Mouse (Mus musculus): ENCODE data around the gene Ddx52. TPM values are rescaled to one million over a fixed set of nuclear protein-coding genes. Genes with fewer than 3 reads are reported as not detected.

The Ddx52 gene
- polyA plus RNA-seq (2016; fragmentation: Nextera tagmentation; extraction: Ambion mirVana): 32.9 and 38.4 TPM in 2 replicates

DNA sequence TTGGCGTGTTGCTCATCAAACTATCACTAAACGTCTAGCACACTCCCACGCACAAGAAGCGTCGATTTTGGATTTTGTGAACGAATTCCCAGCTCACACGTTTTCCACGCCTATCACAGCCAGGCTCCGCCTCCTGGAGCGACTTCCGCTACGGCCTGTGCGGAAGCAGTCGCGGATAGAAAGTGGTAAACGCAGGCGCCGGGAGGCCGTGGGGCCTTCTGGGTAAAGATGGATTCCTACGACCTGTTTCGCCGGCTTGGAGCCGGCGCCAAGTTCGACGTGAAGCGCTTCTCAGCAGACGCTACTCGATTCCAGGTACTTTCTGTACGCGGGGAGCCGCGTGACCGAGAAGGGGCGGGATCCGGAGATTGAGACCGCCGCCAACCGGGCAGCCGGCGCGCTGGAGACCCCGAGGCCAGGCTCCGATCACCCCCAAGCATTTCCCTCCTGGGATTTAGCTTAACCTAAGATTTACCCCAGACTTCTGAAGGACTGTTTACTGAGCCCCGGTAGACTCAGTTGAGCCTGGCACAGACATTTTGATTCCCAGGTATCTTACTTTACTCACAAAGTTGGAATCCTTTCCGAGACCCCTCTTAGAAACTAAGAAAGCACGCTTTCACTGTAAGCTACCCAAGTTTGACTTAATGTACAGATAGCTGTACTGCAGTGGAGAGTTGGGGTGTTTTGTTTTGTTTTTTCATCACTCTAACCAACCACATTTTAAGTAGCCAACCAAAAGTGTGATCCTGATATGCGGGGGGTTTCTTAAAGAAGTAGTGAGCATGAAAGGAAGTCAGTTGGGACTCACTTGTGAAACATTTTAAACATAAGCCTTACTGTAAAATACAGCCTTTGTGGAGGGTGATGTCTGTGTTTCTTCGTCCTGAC, at the start of gene Ddx52:
TSS of gene Ddx52 (plus strand) at position 113 of the 891 bp plus-strand sequence.
- H3K4me2 ChIP-seq (replicated peaks): peak within 1 kb of the TSS; percentile 75
- H3K9me3 ChIP-seq: no peaks in the 10 kb centered on the region
- WGBS: 1% methylated on average over 49 of the region's 49 CpGs
- peak within 1 kb of the TSS; percentile 85 for H3K4me3 ChIP-seq
- H3K9ac ChIP-seq: peak within 1 kb of the TSS; percentile 83
- peak; percentile 79 for ATAC-seq (ENCODE audit: low FRiP score, low read depth)
- H3K27ac ChIP-seq: no peak within 1 kb of the TSS
- H3K36me3 ChIP-seq: peaks cover 36% of the 10 kb centered on the region
- H3K27me3 ChIP-seq (replicated peaks): no peaks in the 10 kb centered on the region; the same call in 1 of the 2 replicates
- H3K4me1 ChIP-seq: peaks cover 4% of the 10 kb centered on the region

DNA sequence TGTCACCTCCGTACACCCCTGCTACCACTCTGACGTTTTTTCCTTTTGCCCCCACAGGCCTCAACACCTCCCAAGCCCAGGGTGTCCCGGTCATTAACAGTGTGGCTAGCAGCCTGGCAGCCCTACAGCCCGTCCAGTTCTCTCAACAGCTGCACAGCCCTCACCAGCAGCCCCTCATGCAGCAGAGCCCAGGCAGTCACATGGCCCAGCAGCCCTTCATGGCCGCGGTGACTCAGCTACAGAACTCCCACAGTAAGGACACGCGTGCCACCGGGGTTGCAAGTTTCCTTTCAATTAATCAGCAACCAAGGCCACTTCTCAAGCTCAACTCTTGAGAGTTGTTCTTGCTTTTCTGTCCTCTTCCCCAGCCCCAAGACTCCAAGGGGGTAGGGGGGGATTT, 48.5 kb upstream of the Ddx52 start:
- Histone ChIP-seq H3K36me3 (no peaks in the 10 kb centered on the region), H3K9me3 (no peaks in the 10 kb centered on the region), H3K27me3 (replicated peaks) (no peaks in the 10 kb centered on the region), H3K4me3 (no peak overlapping the region), H3K4me1 (no peaks in the 10 kb centered on the region), H3K9ac (no peak overlapping the region), H3K27ac (no peak overlapping the region), H3K4me2 (replicated peaks) (no peak overlapping the region)
- 83% methylated on average over 9 of the region's 9 CpGs for WGBS
- no peak for ATAC-seq (ENCODE audit: low FRiP score, low read depth)

DNA sequence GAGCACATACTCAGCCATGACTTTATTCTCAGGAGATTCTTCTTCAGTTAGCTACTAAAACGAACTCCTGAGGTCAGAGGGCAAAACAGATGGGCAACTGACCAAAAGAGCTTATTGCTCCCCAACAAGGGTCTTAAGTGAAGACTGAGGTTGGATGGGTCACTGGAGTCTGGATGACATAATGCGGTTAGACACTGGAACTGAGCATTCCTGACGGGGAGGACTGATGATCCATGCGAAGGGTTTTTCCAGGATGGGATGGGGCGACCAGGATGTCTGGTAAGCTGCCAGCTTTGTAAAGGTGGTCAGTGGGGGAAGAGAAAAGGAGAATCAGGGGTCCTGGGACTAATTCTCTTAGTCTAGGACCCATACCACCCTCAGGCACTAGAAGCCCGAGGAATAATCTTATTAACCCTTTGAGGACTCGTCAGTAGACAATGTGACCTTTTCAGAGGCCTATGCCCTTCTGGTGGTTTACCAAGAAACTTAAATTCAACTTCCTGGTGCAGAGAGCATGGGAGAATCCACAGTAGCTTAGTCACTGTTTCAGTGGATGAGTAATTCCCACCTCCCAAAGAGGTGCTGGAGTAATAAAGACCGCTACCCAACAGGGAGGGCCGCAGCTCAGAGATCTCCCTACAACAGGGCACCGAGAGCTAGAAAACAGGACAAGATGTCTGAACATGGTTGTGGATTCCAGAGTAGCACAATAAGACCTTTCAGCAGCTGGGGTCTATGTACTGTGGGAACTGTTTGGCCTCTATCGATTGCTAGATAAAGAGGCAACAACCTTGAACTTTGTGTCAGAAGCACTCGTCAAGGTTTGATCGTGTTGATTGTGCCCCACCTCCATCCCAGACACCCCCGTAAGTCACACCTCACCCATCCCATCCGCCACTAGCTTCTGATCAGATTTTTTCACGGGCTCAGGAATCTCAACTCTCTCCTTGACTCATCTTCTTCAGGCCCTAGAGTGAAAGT, 45.1 kb upstream of the Ddx52 start:
- Histone ChIP-seq H3K27ac (no peak overlapping the region), H3K4me2 (replicated peaks) (no peak overlapping the region), H3K9ac (no peak overlapping the region), H3K4me1 (no peaks in the 10 kb centered on the region), H3K4me3 (no peak overlapping the region), H3K36me3 (no peaks in the 10 kb centered on the region), H3K9me3 (no peaks in the 10 kb centered on the region), H3K27me3 (replicated peaks) (no peaks in the 10 kb centered on the region)
- no peak for ATAC-seq (ENCODE audit: low FRiP score, low read depth)
- 89% methylated on average over 16 of the region's 16 CpGs for WGBS

DNA sequence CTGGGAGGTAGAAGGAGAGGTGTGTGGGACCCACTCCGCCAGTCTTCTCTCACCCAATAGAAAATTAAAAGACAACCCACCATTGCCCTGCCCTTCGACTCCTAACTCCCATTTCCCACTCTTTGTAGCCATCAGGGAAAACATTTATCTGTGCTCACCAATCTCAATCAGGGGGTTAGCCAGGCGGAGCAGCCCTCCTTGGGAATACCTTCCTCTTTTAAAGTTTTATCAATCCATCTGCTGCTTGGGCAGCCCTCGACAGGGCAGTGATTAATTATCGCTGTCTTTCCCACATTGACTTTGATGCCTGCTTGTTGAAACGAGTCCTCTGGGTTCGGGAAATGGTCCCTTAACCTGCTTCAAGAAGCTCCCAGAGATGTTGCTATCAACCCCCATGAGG, 44.3 kb upstream of the Ddx52 start:
- Histone ChIP-seq H3K4me2 (replicated peaks) (no peak overlapping the region), H3K9ac (no peak overlapping the region), H3K36me3 (no peaks in the 10 kb centered on the region), H3K27me3 (replicated peaks) (no peaks in the 10 kb centered on the region), H3K4me1 (no peaks in the 10 kb centered on the region), H3K27ac (no peak overlapping the region), H3K9me3 (no peaks in the 10 kb centered on the region), H3K4me3 (no peak overlapping the region)
- 78% methylated on average over 7 of the region's 7 CpGs for WGBS
- no peak for ATAC-seq (ENCODE audit: low FRiP score, low read depth)

DNA sequence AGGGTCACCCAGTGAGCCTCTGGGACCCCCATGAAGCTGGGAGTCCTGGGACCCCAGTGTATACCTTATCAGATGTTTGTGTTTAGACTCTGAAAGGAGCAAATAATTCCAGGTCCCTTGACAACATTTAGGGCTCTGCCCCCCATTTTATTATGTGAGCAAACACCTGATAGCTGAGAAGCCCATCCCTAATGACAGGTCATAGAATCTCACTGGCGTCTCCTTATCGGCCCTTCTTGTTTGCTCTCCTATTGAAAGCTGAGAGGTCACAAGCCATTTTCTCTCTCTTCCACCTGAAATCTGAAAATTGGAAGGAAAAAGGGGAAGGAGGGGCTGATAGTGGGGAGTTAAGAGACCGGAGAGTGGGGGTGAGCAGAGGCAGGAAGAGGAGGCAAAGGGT, 39.0 kb upstream of the Ddx52 start:
- WGBS: 84% methylated on average over 3 of the region's 3 CpGs
- Histone ChIP-seq H3K4me3 (no peak overlapping the region), H3K9ac (no peak overlapping the region), H3K36me3 (no peaks in the 10 kb centered on the region), H3K27me3 (replicated peaks) (no peaks in the 10 kb centered on the region), H3K27ac (no peak overlapping the region), H3K9me3 (no peaks in the 10 kb centered on the region), H3K4me2 (replicated peaks) (no peak overlapping the region), H3K4me1 (no peaks in the 10 kb centered on the region)
- no peak for ATAC-seq (ENCODE audit: low FRiP score, low read depth)

DNA sequence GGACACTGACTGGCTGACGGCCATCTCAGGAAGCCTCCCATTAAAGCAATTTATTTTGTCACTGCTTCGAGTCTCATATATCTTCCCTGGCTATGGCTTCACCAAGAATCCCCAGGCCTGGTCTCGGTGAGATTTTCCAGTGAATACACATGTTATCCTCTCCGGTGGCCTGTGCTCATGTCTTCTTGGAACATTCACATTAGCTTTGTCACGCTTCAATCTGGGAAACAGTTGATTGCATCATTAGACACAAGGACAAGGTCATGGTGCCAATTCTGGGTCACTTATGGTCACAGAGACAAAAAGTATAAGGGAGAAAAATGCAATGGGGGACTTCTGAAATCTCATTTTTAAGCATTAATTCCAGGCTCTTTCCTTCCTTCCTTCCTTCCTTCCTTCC, 36.1 kb upstream of the Ddx52 start:
- H3K27ac ChIP-seq: no peak overlapping the region
- H3K4me3 ChIP-seq: no peak overlapping the region
- H3K9ac ChIP-seq: no peak overlapping the region
- no peak overlapping the region for H3K4me2 ChIP-seq (replicated peaks)
- no peaks in the 10 kb centered on the region for H3K9me3 ChIP-seq
- no peaks in the 10 kb centered on the region for H3K27me3 ChIP-seq (replicated peaks)
- ATAC-seq (ENCODE audit: low FRiP score, low read depth): no peak
- 58% methylated on average over 5 of the region's 5 CpGs for WGBS
- H3K4me1 ChIP-seq: no peaks in the 10 kb centered on the region
- H3K36me3 ChIP-seq: no peaks in the 10 kb centered on the region

DNA sequence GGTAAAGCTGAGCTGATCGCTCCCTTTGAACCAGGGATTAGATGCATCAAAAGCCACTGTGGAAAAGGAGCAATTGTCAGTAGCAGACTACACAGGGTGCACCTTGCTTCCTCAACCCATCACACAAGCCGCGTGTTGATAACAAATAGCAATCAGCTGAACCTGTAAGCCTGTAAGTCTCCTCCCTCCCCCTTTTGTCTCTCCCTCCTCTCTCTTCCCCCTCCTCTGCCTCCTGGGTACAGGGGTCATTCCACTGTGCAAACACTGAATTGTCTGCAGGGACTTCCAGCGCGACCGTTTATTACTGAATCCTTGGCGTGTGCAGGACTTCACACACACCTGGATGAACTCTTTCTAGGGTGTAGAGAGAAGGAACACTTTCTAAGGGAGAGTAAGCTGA, 33.5 kb upstream of the Ddx52 start:
- H3K36me3 ChIP-seq: no peaks in the 10 kb centered on the region
- H3K4me3 ChIP-seq: no peak overlapping the region
- H3K4me2 ChIP-seq (replicated peaks): no peak overlapping the region
- ATAC-seq (ENCODE audit: low FRiP score, low read depth): no peak
- 15% methylated on average over 7 of the region's 7 CpGs for WGBS
- no peak overlapping the region for H3K9ac ChIP-seq
- H3K4me1 ChIP-seq: no peaks in the 10 kb centered on the region
- no peak overlapping the region for H3K27ac ChIP-seq
- no peaks in the 10 kb centered on the region for H3K27me3 ChIP-seq (replicated peaks)
- H3K9me3 ChIP-seq: no peaks in the 10 kb centered on the region

DNA sequence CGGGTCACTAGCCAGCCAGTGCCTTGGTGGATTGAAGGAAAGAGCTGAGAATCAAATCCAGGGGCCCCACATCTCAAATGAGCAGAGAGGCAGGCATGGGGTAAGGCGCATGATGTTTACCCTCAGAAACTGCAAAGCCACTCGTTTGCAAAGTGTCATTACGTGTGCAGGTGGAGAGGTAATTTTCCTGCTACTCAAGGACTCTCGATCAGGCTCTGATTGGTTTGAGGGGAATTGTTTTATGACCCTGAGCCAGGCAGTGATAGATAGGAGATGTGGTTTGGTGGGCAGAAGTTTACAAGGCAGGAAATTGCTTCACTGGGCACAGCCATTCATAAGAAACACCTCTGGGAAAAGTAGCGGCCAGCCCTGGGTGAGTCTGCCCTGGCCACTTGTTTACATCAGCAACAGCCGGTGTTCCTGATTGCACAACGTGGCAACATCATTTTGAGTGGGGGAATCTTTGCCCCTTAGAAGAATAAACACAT, 28.0 kb upstream of the Ddx52 start:
- no peaks in the 10 kb centered on the region for H3K9me3 ChIP-seq
- H3K4me3 ChIP-seq: no peak overlapping the region
- H3K27ac ChIP-seq: no peak overlapping the region
- no peaks in the 10 kb centered on the region for H3K36me3 ChIP-seq
- H3K4me1 ChIP-seq: no peaks in the 10 kb centered on the region
- H3K9ac ChIP-seq: no peak overlapping the region
- no peaks in the 10 kb centered on the region for H3K27me3 ChIP-seq (replicated peaks)
- whole genome bisulfite sequencing: 24% methylated on average over 8 of the region's 8 CpGs
- no peak overlapping the region for H3K4me2 ChIP-seq (replicated peaks)
- no peak for ATAC-seq (ENCODE audit: low FRiP score, low read depth)

DNA sequence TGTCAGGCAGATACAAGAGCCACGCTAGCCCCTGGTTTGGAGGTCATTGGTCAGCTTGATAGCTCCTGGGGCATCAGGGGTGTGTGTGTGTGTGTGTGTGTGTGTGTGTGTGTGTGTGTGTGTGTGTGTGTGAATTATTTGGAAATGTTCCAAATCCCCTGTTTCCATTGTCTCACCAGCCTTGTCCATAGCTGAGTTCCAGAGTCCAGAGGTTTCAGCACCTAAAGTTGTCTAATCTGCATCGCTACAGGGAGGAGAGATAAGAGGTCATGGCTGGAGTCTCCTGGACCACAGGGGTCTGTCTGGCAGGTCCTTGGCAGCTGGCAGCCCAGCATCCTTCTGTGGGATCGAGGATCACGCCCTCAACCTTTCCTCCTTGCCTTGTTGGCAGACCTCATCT, 27.4 kb upstream of the Ddx52 start:
- no peaks in the 10 kb centered on the region for H3K9me3 ChIP-seq
- WGBS: 90% methylated on average over 4 of the region's 4 CpGs
- no peaks in the 10 kb centered on the region for H3K4me1 ChIP-seq
- ATAC-seq (ENCODE audit: low FRiP score, low read depth): no peak
- no peak overlapping the region for H3K27ac ChIP-seq
- no peak overlapping the region for H3K4me3 ChIP-seq
- no peaks in the 10 kb centered on the region for H3K27me3 ChIP-seq (replicated peaks)
- H3K36me3 ChIP-seq: no peaks in the 10 kb centered on the region
- no peak overlapping the region for H3K4me2 ChIP-seq (replicated peaks)
- no peak overlapping the region for H3K9ac ChIP-seq

DNA sequence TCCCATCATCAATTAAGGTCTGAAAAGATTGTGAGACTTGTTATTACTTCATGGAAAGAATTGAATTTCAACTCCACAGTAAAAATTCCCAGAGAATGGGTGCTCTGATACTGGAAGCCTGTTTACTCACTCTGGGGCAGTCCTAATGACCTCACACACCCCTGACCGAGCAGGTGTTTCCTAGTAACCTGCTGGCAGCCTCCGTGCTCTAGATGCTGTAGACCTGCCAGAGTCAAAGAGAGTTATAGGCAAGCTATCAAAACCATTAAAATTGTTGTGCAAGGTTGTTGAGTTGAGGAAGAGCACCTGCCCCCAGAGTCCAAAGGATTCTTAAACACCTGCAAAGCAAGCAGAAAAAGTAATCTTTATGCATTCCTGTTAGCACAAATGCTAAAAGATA, 19.3 kb upstream of the Ddx52 start:
- Histone ChIP-seq H3K4me3 (no peak overlapping the region), H3K27me3 (replicated peaks) (no peaks in the 10 kb centered on the region), H3K4me1 (no peaks in the 10 kb centered on the region), H3K27ac (no peak overlapping the region), H3K9me3 (no peaks in the 10 kb centered on the region), H3K4me2 (replicated peaks) (no peak overlapping the region), H3K36me3 (no peaks in the 10 kb centered on the region), H3K9ac (no peak overlapping the region)
- 70% methylated on average over 2 of the region's 2 CpGs for WGBS
- no peak for ATAC-seq (ENCODE audit: low FRiP score, low read depth)

DNA sequence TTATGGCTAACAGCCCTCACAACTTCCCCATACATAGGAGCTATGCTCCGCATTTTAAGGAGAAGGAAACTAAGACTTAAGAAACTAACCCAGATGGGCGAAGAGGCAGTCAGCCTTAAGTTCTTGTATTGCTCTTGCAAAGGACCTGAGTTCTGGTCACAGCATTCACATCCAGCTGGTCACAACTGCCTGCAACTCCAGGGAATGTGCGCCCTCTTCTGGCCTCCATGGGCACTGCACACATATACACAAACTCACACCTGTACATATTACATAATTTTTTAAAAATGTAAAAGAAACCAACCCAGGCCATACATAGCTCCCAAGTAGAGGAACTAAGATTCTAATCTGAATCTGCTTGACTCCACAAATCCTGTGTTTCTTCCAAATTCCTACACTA, 14.8 kb upstream of the Ddx52 start:
- H3K4me3 ChIP-seq: no peak overlapping the region
- no peaks in the 10 kb centered on the region for H3K4me1 ChIP-seq
- H3K27me3 ChIP-seq (replicated peaks): no peaks in the 10 kb centered on the region
- WGBS: 59% methylated on average over 3 of the region's 3 CpGs
- H3K9ac ChIP-seq: no peak overlapping the region
- no peak overlapping the region for H3K4me2 ChIP-seq (replicated peaks)
- H3K36me3 ChIP-seq: no peaks in the 10 kb centered on the region
- H3K9me3 ChIP-seq: no peaks in the 10 kb centered on the region
- H3K27ac ChIP-seq: no peak overlapping the region
- ATAC-seq (ENCODE audit: low FRiP score, low read depth): no peak

DNA sequence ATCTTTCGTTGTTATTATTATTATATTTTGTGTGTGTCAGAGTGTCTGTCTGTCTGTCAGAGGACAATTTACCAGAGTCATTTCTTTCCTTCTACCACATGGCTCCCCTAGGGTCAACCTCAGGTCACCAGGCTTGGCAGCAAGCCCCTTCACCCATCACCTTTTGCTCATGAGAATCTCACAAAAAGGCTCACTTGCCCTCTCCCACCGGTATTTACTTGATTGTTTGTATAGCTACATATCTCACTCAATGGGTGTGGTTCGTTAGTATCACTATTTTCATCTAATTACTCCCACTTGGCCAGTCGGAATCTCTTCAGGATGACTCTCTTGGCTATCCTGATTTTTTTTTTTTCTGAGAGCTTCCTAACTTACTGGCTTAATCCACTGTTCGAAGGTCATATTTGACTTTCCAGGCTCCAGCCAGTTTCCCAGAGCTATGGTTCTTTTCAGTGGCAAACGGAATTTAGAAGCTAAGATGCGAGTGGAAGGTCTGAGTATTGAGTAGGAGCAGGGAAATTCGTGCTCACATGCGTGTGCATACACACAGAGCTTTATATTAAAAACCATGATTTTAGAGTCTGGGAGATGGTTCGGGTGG, 9.3 kb upstream of the Ddx52 start:
- ATAC-seq (ENCODE audit: low FRiP score, low read depth): no peak
- WGBS: 86% methylated on average over 10 of the region's 10 CpGs
- no peak overlapping the region for H3K4me3 ChIP-seq
- H3K9ac ChIP-seq: no peak overlapping the region
- H3K4me2 ChIP-seq (replicated peaks): no peak overlapping the region
- H3K27me3 ChIP-seq (replicated peaks): no peaks in the 10 kb centered on the region; the same call in 1 of the 2 replicates
- no peaks in the 10 kb centered on the region for H3K4me1 ChIP-seq
- no peaks in the 10 kb centered on the region for H3K9me3 ChIP-seq
- H3K27ac ChIP-seq: no peak overlapping the region
- no peaks in the 10 kb centered on the region for H3K36me3 ChIP-seq

Data from neural tube, embryonic 12.5 days (tissue).